Mouse (Mus musculus) intestine, embryonic 14.5 days (tissue): ENCODE measurements around the gene Insl3. TPM values are rescaled to one million over a fixed set of nuclear protein-coding genes. Genes with fewer than 3 reads are reported as not detected.

ENCODE experiments used
- ATAC-seq: fragments of 200-750 bp; cut with Nextera tagmentation; replicated peaks from 2 replicates; pipeline ENCODE4 v1.8.0; 2017; ENCODE audit warnings: low read depth, moderate number of reproducible peaks, moderate TSS enrichment, moderate library complexity; ENCODE audit not compliant: low FRiP score, low TSS enrichment
- DNase-seq: peaks from one replicate; pipeline ENCODE4 v3.0.0-alpha.2; 2018; ENCODE audit warnings: low spot score
- H3K27ac ChIP-seq: fragments of 300-500 bp; sonication (generic); 2 replicates; pipeline ENCODE4 v1.5.1; 2014; ENCODE audit warnings: low read depth, mild to moderate bottlenecking, control low read depth
- H3K27me3 ChIP-seq: fragments of 300-500 bp; sonication (generic); replicated peaks from 2 replicates; pipeline ENCODE4 v1.6.1; 2014; ENCODE audit warnings: low read length, control low read depth; ENCODE audit not compliant: control insufficient read depth, insufficient read depth
- H3K36me3 ChIP-seq: fragments of 300-500 bp; sonication (generic); 2 replicates; pipeline ENCODE4 v1.6.1; 2014; ENCODE audit warnings: low read length, control low read depth; ENCODE audit not compliant: control insufficient read depth, insufficient read depth
- H3K4me1 ChIP-seq: fragments of 300-500 bp; sonication (generic); replicated peaks from 2 replicates; pipeline ENCODE4 v1.6.1; 2014; ENCODE audit warnings: low read length, control low read depth, mixed read lengths; ENCODE audit not compliant: control insufficient read depth, insufficient read depth
- H3K4me2 ChIP-seq: fragments of 300-500 bp; sonication (generic); 2 replicates; pipeline ENCODE4 v1.6.1; 2014; ENCODE audit warnings: low read length
- H3K4me3 ChIP-seq: fragments of 300-500 bp; sonication (generic); 2 replicates; pipeline ENCODE4 v1.5.1; 2014; ENCODE audit warnings: low read depth, low read length, control low read depth, mixed read lengths
- H3K9ac ChIP-seq: fragments of 300-500 bp; sonication (generic); 2 replicates; pipeline ENCODE4 v1.6.1; 2014; ENCODE audit warnings: mild to moderate bottlenecking, low read length
- H3K9me3 ChIP-seq: fragments of 300-500 bp; sonication (generic); 2 replicates; pipeline ENCODE4 v1.6.1; 2016; ENCODE audit warnings: low read length, control low read depth; ENCODE audit not compliant: control insufficient read depth
- WGBS: fragments of 180-500 bp; shearing (Covaris S2); extraction: QIAGEN DNeasy Blood & Tissue Kit; methylation state at CpG from one replicate; pipeline ENCODE4 v1.1.7; 2014; 5-methylcytosine and 5-hydroxymethylcytosine counted together
- polyA plus RNA-seq: library from polyadenylated mRNA; unstranded; fragments of >200 nt; fragmentation: Nextera tagmentation; extraction: Ambion mirVana; gene quantifications from 2 replicates; pipeline ENCODE4 v1.2.1, GENCODE M21; 2014

The Insl3 gene
- polyA plus RNA-seq, 1 experiment from 2014 or later, result 1.4 TPM

DNA sequence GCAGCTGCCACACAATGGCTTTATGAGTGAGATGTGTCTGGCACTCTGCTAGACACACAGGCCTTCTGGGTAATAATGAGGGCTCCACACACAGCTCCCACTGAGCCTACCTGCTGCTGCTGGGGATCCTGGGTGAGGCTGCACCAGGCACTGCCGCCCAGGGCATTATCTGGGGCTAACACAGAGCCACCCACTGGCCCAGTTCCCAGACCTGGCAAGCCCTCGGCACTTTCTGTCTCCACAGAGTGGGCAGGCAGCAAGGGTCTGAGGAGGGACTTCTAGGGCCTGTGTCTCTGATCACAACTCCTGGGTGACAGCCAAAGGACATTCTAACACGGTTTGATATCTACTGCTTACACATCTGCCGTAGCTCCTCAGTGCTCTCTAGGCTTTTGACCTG is 30.2 kb downstream of the Insl3 start:
- Histone ChIP-seq H3K4me2 (no peak overlapping the region), H3K4me1 (no peaks in the 10 kb centered on the region), H3K27ac (no peak overlapping the region), H3K36me3 (no peaks in the 10 kb centered on the region), H3K9me3 (no peaks in the 10 kb centered on the region), H3K27me3 (no peaks in the 10 kb centered on the region), H3K9ac (no peak overlapping the region), H3K4me3 (no peak overlapping the region)
- no peak for DNase-seq
- no peak for ATAC-seq
- 70% methylated on average over 4 of the region's 4 CpGs for WGBS

DNA sequence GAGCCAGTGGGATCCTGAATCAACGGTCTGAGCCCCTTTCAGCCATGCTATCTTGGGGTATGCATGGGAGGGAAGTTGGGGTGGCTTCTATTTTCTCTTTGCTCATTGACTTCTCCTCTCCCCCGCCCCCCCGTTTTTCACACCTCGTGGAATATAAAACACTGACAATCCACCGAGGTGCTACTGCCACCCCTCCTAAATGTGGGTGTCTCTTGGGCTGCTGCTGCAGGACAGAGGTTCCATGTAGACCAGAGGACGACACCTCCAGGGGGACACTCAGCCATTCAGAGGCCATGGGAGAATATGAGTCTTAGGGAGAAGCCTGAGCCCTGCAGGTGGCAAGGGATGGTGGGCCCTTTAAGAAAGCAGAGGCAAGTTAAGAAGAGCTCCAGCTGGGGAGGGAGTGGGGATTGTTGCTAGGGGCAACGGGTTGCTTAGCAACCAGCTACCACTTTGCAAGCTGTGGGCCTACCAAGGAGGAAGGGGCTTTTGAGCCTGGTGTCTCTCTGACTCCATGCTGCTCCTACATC is 31.0 kb downstream of the Insl3 start:
- ATAC-seq (0 out of 2 replicates have a peak, but pooled peaks have one; percentile 30), DNase-seq (no peak)
- WGBS, result 33% methylated on average over 7 of the region's 7 CpGs
- no peaks in the 10 kb centered on the region for H3K9me3 ChIP-seq
- H3K27me3 ChIP-seq, result peaks cover 3% of the 10 kb centered on the region; the same call in 1 of the 2 replicates
- H3K4me2 ChIP-seq, result no peak overlapping the region
- H3K4me1 ChIP-seq, result no peaks in the 10 kb centered on the region
- H3K36me3 ChIP-seq, result no peaks in the 10 kb centered on the region
- H3K4me3 ChIP-seq, result no peak overlapping the region
- no peak overlapping the region for H3K27ac ChIP-seq
- H3K9ac ChIP-seq, result no peak overlapping the region

DNA sequence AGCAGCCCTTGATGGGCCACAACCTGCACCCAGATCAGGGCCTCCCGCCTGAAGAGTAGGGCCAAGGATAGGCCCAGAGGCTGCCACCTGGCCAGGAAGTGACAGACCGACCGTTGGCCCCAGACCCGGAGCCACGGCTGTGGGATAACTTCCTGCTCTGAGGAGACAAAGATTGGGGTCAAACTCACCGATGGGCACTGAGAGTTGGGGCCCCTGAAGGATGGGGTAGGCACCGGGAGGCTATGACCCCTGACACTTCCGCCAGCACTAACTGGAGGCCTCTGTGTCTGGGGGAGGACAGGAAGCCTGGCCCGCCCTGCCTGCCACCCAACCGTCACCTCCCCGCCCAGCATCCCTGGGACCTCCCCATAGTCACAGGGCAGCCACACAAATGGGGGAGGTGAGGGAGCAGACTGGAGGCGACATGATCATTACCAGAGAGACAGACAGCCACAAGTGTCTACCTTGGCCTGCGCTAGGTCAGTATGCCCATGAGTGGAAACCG is 34.1 kb downstream of the Insl3 start:
- WGBS, result 60% methylated on average over 14 of the region's 14 CpGs
- no peaks in the 10 kb centered on the region for H3K36me3 ChIP-seq
- no peak for ATAC-seq

DNA sequence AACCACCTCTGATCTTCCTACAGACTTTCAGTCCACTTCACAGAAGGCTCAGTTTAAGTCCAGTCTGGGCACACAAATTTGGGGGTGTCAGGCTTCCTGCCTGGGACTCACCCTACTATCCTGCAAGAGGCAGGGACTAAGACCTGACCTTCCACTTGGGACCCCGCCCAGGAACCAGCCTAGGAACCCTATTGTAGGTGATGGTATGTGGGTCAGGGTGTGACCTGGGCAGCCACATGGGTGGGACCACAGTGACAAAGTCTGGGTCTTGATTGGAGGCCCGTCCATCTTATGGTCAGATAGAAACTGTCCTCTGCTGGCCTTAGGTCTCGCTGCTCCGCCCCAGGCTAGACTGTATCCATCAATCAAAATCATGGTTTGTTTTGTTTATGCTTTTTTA is 35.4 kb downstream of the Insl3 start:
- no peak overlapping the region for H3K9ac ChIP-seq
- peaks cover 3% of the 10 kb centered on the region; the same call in 1 of the 2 replicates for H3K27me3 ChIP-seq
- no peaks in the 10 kb centered on the region for H3K36me3 ChIP-seq
- no peaks in the 10 kb centered on the region for H3K9me3 ChIP-seq
- H3K4me3 ChIP-seq, result no peak overlapping the region
- DNase-seq (no peak), ATAC-seq (no peak)
- no peaks in the 10 kb centered on the region for H3K4me1 ChIP-seq
- no peak overlapping the region for H3K4me2 ChIP-seq
- WGBS, result 64% methylated on average over 4 of the region's 4 CpGs
- H3K27ac ChIP-seq, result no peak overlapping the region

More for the DNA sequence above, 34.1 kb downstream of the Insl3 start:
- Histone ChIP-seq H3K27ac (no peak overlapping the region), H3K4me2 (no peak overlapping the region), H3K4me3 (no peak overlapping the region), H3K9ac (no peak overlapping the region), H3K27me3 (peaks cover 3% of the 10 kb centered on the region; the same call in 1 of the 2 replicates), H3K4me1 (no peaks in the 10 kb centered on the region), H3K9me3 (no peaks in the 10 kb centered on the region)
- no peak for DNase-seq

DNA sequence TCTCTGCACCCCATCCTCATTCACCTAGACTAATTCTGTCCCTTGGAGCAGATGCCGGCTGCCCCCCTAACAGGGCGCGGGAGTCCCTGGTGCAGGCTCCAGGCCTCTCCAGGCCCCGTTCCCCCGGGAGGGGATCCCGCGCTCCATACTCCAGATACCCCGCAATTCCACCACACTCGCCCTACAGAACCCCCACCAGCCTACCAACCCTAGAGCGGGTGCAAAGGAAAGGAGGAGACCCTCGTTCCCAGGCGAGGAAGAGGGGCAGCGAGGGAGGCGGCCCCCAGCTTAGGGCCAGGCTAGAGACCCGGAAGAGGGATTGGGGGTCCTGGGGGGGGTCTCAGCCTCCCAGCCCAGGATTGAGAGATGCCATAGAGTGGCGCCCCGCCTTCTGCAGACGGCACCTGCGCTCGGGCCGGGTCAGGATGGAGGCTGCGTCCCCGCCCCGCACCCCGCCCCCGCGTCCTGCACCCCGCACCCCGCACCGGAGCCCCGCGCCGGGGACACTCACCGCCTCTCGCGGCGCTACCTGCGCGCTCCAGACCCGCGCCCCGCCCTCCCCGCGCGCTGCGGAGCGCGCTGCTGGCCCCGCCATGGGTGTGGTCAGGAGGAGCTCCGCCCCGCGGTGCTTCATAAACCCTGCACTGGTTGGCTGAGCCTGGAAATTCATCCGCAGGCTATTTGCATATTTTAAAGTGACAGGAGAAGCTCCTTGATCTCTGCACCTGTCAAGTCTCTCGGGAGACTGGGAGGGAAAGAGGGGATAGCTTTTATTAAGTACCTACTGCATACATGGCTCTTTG is 36.3 kb downstream of the Insl3 start, which contains the start of gene Fcho1:
TSS of gene Fcho1 (minus strand) at position 595 of the 803 bp plus-strand sequence.
- peak; percentile 78 for ATAC-seq
- Histone ChIP-seq H3K4me2 (peak within 1 kb of the TSS; percentile 69), H3K27me3 (peaks cover 3% of the 10 kb centered on the region; the same call in 1 of the 2 replicates), H3K36me3 (no peaks in the 10 kb centered on the region), H3K27ac (no peak within 1 kb of the TSS), H3K4me1 (no peaks in the 10 kb centered on the region), H3K9ac (peak within 1 kb of the TSS; percentile 53), H3K9me3 (no peaks in the 10 kb centered on the region), H3K4me3 (peak within 1 kb of the TSS; percentile 47)
- WGBS, result under 1% methylated on average over 45 of the region's 54 CpGs
- DNase-seq, result peak; percentile 84

DNA sequence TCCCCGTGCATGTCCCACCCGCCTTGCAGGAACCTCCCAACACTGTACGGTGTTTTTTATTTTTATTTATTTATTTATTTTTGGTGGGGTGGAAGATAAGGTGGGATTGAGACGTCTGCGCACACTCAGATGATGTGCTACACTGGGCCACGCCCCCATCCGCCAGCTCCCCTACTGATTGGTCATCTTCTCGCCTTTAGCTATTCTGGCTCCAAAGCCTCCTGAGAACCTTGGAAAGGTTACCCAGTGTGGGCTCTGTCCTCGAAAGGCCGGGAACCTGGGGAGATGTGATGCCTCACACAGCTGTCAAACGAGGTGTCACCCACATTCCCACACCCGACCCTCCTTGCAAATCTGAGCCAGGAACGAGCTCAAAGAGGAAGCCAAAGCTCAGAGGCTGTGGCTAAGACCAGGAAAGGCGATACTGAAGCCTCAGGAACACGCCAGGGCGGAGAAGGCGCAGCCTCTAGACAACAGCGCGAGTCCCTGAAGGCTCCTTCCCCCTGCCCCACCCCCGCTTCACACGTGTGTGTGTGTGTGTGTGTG is 39.3 kb downstream of the Insl3 start:
- ATAC-seq (no peak), DNase-seq (peak; percentile 65)
- no peaks in the 10 kb centered on the region for H3K4me1 ChIP-seq
- peak overlapping the region; percentile 12; the same call in 1 of the 2 replicates for H3K4me3 ChIP-seq
- WGBS, result 6% methylated on average over 20 of the region's 21 CpGs
- H3K9me3 ChIP-seq, result no peaks in the 10 kb centered on the region
- no peak overlapping the region for H3K27ac ChIP-seq
- peak overlapping the region; percentile 2; the same call in 1 of the 2 replicates for H3K9ac ChIP-seq
- peaks cover 3% of the 10 kb centered on the region; the same call in 1 of the 2 replicates for H3K27me3 ChIP-seq
- H3K36me3 ChIP-seq, result no peaks in the 10 kb centered on the region
- peak overlapping the region; percentile 52 for H3K4me2 ChIP-seq

DNA sequence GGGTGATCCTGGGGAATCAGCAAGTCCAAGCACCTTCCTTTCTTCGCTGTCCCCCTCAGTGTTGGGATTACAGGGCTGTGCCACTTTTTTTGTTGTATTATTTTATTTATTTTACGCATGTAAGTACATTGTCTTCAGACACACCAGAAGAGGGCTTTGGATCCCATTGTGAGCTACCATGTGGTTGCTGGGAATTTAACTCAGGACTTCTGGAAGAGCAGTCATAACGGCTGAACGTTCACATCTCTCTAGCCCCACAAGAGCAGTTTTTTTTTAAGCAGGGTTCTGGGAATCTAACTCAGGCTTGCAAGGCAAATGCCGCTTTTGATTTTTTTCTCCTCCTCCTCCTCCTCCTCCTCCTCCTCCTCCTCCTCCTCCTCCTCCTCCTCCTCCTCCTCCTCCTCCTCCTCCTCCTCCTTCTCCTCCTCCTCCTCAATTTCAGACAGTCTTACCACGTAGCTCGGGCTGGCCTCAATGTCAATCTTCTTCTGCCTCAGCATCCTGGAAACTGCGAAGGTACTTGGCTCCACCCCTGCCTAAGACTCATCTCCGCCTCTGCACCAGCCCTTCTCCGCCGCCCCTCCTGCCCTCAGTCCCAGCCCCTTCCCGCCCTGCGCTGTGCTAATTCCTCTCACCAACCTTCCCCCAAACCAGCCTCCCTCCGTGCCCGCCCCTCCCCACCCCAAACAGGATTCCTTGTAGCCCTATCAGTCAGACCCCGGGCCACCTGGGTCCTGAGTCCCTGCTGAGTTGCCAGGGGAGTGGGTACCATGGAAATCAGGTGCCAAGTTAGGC is 40.0 kb downstream of the Insl3 start:
- Histone ChIP-seq H3K4me1 (no peaks in the 10 kb centered on the region), H3K4me2 (peak overlapping the region; percentile 52), H3K36me3 (no peaks in the 10 kb centered on the region), H3K27ac (no peak overlapping the region), H3K9ac (peak overlapping the region; percentile 2; the same call in 1 of the 2 replicates), H3K4me3 (no peak overlapping the region), H3K27me3 (peaks cover 3% of the 10 kb centered on the region; the same call in 1 of the 2 replicates), H3K9me3 (no peaks in the 10 kb centered on the region)
- ATAC-seq (no peak), DNase-seq (no peak)
- whole genome bisulfite sequencing, result 3% methylated on average over 16 of the region's 16 CpGs

DNA sequence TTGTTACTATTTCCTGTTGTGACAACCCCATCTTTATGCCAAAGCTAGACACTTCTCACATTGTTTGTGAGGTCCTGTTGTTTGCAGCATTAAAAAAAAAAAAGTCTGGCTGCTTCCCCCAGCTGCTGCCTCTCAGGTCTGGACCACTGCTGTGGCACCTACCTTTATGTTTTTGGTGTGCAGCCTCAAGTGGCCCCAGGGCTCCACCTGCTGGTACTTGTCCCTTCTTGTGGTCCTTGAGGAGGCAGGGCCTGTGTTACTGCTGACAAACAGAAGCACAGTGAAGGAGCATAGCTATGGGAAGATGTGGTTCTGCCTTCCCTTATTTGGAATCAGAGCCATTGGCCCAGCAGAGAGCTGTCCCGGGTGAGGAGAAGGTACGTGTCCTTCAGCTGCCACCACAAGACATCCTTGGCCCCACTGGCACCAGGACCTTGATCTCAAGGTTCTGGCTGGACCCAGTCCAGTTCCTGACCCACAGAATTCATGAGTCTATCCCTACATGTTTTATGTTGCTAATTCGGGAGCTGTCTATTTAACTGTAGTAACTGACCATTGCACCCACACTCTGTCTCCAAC is 42.7 kb downstream of the Insl3 start:
- H3K4me2 ChIP-seq, result no peak overlapping the region
- H3K4me1 ChIP-seq, result no peaks in the 10 kb centered on the region
- H3K36me3 ChIP-seq, result no peaks in the 10 kb centered on the region
- 57% methylated on average over 3 of the region's 3 CpGs for WGBS
- H3K27ac ChIP-seq, result no peak overlapping the region
- no peak overlapping the region for H3K4me3 ChIP-seq
- H3K27me3 ChIP-seq, result no peaks in the 10 kb centered on the region
- no peaks in the 10 kb centered on the region for H3K9me3 ChIP-seq
- ATAC-seq, result no peak
- H3K9ac ChIP-seq, result no peak overlapping the region
- DNase-seq, result no peak
